Mouse (Mus musculus) myocyte (in vitro differentiated cells): ENCODE data around the gene Eef1akmt1.

Experiments used
- E2F4 ChIP-seq: IDR thresholded peaks from one replicate; pipeline ENCODE4 v1.6.1; 2011; ENCODE audit warnings: mild to moderate bottlenecking, control low read depth, moderate library complexity; ENCODE audit not compliant: insufficient read depth
- MAX ChIP-seq: IDR thresholded peaks from one replicate; pipeline ENCODE4 v1.6.1; 2011; ENCODE audit warnings: low read depth, mild to moderate bottlenecking, control low read depth
- MYOD1 ChIP-seq, 3 experiments: IDR thresholded peaks; one replicate each; pipeline ENCODE4 v1.6.1; 2011; ENCODE audit warnings: control low read depth in 2 of 3, low read depth in 2 of 3, mild to moderate bottlenecking in 2 of 3, moderate library complexity in 1 of 3; ENCODE audit not compliant: insufficient read length in 2 of 3, control insufficient read depth in 1 of 3
- POLR2A ChIP-seq: IDR thresholded peaks from one replicate; pipeline ENCODE4 v1.6.1; 2011; ENCODE audit warnings: low read depth, mild to moderate bottlenecking, control low read depth, moderate library complexity; ENCODE audit not compliant: insufficient read length
- POLR2AphosphoS2 ChIP-seq: IDR thresholded peaks from one replicate; pipeline ENCODE4 v1.6.1; 2011; ENCODE audit warnings: low read depth, control low read depth; ENCODE audit not compliant: insufficient read length
- SRF ChIP-seq: IDR thresholded peaks from one replicate; pipeline ENCODE4 v1.6.1; 2011; ENCODE audit warnings: low read depth; ENCODE audit not compliant: control insufficient read depth, insufficient read length
- TCF12 ChIP-seq: IDR thresholded peaks from one replicate; pipeline ENCODE4 v1.6.1; 2011; ENCODE audit warnings: mild to moderate bottlenecking, control low read depth; ENCODE audit not compliant: poor library complexity, insufficient read depth, severe bottlenecking
- USF1 ChIP-seq: IDR thresholded peaks from one replicate; pipeline ENCODE4 v1.6.1; 2011; ENCODE audit warnings: low read depth, mild to moderate bottlenecking, control low read depth, moderate library complexity

GRCm38 (mm10) chr14:57523762-57524161 is 47.6 kb downstream of the Eef1akmt1 start:
- TF ChIP-seq MAX (no peak), E2F4 (no peak), TCF12 (no peak), USF1 (no peak), POLR2A (no peak), SRF (no peak), POLR2AphosphoS2 (no peak), MYOD1 (IDR thresholded peaks at IDR 0.05; ENCODE audit: control insufficient read depth in 1 of 3, insufficient read length in 2 of 3, low read depth in 2 of 3) (no peak)
